Mouse (Mus musculus) liver, embryonic 14.5 days (tissue): Measurements from ENCODE around the gene Ppp3r2.

Source experiments
- CTCF ChIP-seq: IDR thresholded peaks from 2 replicates; pipeline ENCODE4 v1.5.1; 2016; ENCODE audit warnings: antibody characterized with exemption, low read depth, control low read depth
- EP300 ChIP-seq: IDR thresholded peaks from 2 replicates; pipeline ENCODE4 v1.6.1; 2016; ENCODE audit warnings: antibody characterized with exemption, low read depth

- no peak for TF ChIP-seq CTCF
- TF ChIP-seq EP300, result no peak
Observed at GRCm38 (mm10) chr4:49661664-49662063, 20.2 kb downstream of the Ppp3r2 start.
